Mouse (Mus musculus) liver, embryonic 11.5 days (tissue): ENCODE data around the gene Batf3. TPM values are rescaled to one million over a fixed set of nuclear protein-coding genes. Genes with fewer than 3 reads are reported as not detected.
A peak's percentile ranks its signal among the peaks of the same experiment; 100 is the strongest.

Experiments used
- ATAC-seq: fragments of 200-750 bp; cut with Nextera tagmentation; replicated peaks from 2 replicates; pipeline ENCODE4 v1.8.0; 2017; ENCODE audit warnings: moderate number of reproducible peaks, mild to moderate bottlenecking, moderate TSS enrichment, moderate library complexity; ENCODE audit not compliant: low FRiP score
- DNase-seq: peaks from one replicate; pipeline ENCODE4 v3.0.0-alpha.2; 2017; ENCODE audit warnings: low spot score
- H3K27ac ChIP-seq: fragments of 300-500 bp; sonication (generic); 2 replicates; pipeline ENCODE4 v1.5.1; 2014; ENCODE audit warnings: mild to moderate bottlenecking, low read depth, low read length, control low read depth
- H3K27me3 ChIP-seq: fragments of 300-500 bp; sonication (generic); replicated peaks from 2 replicates; pipeline ENCODE4 v1.6.1; 2014; ENCODE audit warnings: low read length, mixed read lengths; ENCODE audit not compliant: control insufficient read depth, insufficient read depth
- H3K36me3 ChIP-seq: fragments of 300-500 bp; sonication (generic); 2 replicates; pipeline ENCODE4 v1.6.1; 2014; ENCODE audit warnings: mild to moderate bottlenecking, low read length, moderate library complexity, mixed read lengths; ENCODE audit not compliant: control insufficient read depth, insufficient read depth
- H3K4me1 ChIP-seq: fragments of 300-500 bp; sonication (generic); replicated peaks from 2 replicates; pipeline ENCODE4 v1.6.1; 2014; ENCODE audit warnings: low read length, mixed read lengths; ENCODE audit not compliant: control insufficient read depth, insufficient read depth
- H3K4me2 ChIP-seq: fragments of 300-500 bp; sonication (generic); 2 replicates; pipeline ENCODE4 v1.6.1; 2014; ENCODE audit warnings: mild to moderate bottlenecking, control low read depth, moderate library complexity
- H3K4me3 ChIP-seq: fragments of 300-500 bp; sonication (generic); 2 replicates; pipeline ENCODE4 v1.5.1; 2014; ENCODE audit warnings: low read depth, low read length, control low read depth
- H3K9ac ChIP-seq: fragments of 300-500 bp; sonication (generic); 2 replicates; pipeline ENCODE4 v1.6.1; 2014; ENCODE audit warnings: low read depth, low read length, control low read depth
- H3K9me3 ChIP-seq: fragments of 300-500 bp; sonication (generic); 2 replicates; pipeline ENCODE4 v1.6.1; 2016; ENCODE audit warnings: low read length, inconsistent platforms, mixed read lengths; ENCODE audit not compliant: control insufficient read depth
- WGBS: fragments of 180-500 bp; shearing (Covaris S2); extraction: QIAGEN DNeasy Blood & Tissue Kit; methylation state at CpG from one replicate; pipeline ENCODE4 v1.1.7; 2014; 5-methylcytosine and 5-hydroxymethylcytosine counted together
- polyA plus RNA-seq: library from polyadenylated mRNA; unstranded; fragments of >200 nt; fragmentation: Nextera tagmentation; extraction: Ambion mirVana; gene quantifications from 2 replicates; pipeline ENCODE4 v1.2.1, GENCODE M21; 2014

The Batf3 gene
- polyA plus RNA-seq, 1 experiment from 2014 or later = 6.0 TPM

DNA sequence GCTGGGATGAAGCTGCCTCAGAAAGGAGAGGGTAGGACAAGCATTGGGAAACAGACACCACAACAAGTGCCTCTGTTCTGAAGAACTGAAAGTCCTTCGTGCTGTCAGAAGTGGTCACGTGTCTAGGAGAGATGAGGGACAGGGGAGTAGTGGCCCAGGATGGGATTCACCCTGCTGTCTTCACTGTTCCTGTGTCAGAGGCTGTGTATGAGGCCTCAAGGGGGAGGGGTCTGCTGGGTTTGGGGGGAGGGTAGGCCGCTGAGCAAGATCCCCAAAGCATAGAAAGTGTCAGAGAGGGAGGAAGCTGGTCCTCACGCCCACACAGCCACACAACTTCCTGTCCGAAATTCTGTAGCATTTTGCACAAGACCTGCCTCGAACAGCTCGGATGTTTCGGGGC, 13.5 kb downstream of the Batf3 start:
- no peaks in the 10 kb centered on the region for H3K9me3 ChIP-seq
- H3K4me3 ChIP-seq = no peak overlapping the region
- H3K27me3 ChIP-seq = peaks cover 3% of the 10 kb centered on the region
- peak overlapping the region; percentile 28; the same call in 1 of the 2 replicates for H3K27ac ChIP-seq
- no peak overlapping the region for H3K9ac ChIP-seq
- ATAC-seq = no peak
- no peak overlapping the region for H3K4me2 ChIP-seq
- H3K4me1 ChIP-seq = peaks cover 6% of the 10 kb centered on the region; the same call in 1 of the 2 replicates
- WGBS = 27% methylated on average over 8 of the region's 8 CpGs
- no peaks in the 10 kb centered on the region for H3K36me3 ChIP-seq
- no peak for DNase-seq

- Histone ChIP-seq H3K4me1 (peaks cover 14% of the 10 kb centered on the region; the same call in 1 of the 2 replicates), H3K4me3 (no peak overlapping the region), H3K27ac (no peak overlapping the region), H3K27me3 (no peaks in the 10 kb centered on the region), H3K9me3 (no peaks in the 10 kb centered on the region), H3K36me3 (no peaks in the 10 kb centered on the region), H3K4me2 (no peak overlapping the region), H3K9ac (no peak overlapping the region)
- DNase-seq = no peak
- no peak for ATAC-seq
- 48% methylated on average over 7 of the region's 7 CpGs for WGBS
Measured at GRCm38 (mm10) chr1:191114868-191115267, 17.2 kb downstream of the Batf3 start.

DNA sequence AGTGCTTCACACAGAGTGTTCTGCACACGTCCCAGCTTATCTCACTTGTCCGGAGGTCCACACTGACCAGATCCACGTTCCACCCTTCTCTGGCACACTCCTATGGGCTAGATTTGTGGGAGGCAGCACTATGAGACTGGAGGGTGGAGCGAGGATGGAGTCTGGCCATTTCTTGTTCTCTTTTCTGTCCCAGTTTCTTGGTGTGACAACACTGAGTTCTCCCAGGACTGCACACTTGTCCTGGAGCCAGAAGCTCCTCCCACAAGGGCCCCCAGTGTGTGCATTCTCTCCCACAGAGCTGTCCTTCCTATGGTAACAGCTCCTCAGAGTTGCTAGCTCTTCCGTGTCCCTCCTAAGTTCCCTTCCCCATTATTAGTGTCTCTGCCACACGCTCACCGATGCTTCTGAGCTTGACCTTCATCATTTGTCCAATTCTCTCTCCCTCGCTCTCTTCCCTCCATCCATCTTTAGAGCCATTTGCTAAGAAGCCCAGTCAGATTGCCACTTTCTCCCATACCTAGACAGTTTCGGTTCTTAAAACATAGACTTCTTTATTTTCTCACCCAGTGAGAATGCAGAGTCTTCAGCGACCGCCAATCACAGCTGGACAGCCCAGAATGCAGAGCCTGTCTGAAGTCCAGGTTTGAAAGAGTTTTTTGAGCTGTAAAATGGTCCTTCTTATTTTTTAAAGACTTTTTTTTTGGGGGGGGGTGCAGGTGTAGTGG, 18.0 kb downstream of the Batf3 start:
- no peak for ATAC-seq
- Histone ChIP-seq H3K9me3 (no peaks in the 10 kb centered on the region), H3K36me3 (no peaks in the 10 kb centered on the region), H3K9ac (no peak overlapping the region), H3K27ac (no peak overlapping the region), H3K27me3 (no peaks in the 10 kb centered on the region), H3K4me1 (peaks cover 11% of the 10 kb centered on the region; the same call in 1 of the 2 replicates), H3K4me3 (no peak overlapping the region), H3K4me2 (no peak overlapping the region)
- WGBS = 68% methylated on average over 11 of the region's 11 CpGs
- no peak for DNase-seq

- no peak overlapping the region for H3K9ac ChIP-seq
- H3K9me3 ChIP-seq = no peaks in the 10 kb centered on the region
- H3K27me3 ChIP-seq = peaks cover 15% of the 10 kb centered on the region
- no peak overlapping the region for H3K4me2 ChIP-seq
- ATAC-seq (no peak), DNase-seq (no peak)
- WGBS = 63% methylated on average over 3 of the region's 3 CpGs
- H3K27ac ChIP-seq = no peak overlapping the region
- H3K4me1 ChIP-seq = peaks cover 11% of the 10 kb centered on the region; the same call in 1 of the 2 replicates
- H3K36me3 ChIP-seq = no peaks in the 10 kb centered on the region
- no peak overlapping the region for H3K4me3 ChIP-seq
Measured at GRCm38 (mm10) chr1:191122744-191123143, 25.1 kb downstream of the Batf3 start.

GRCm38 (mm10) chr1:191123696-191124095, 26.0 kb downstream of the Batf3 start:
- Histone ChIP-seq H3K9me3 (no peaks in the 10 kb centered on the region), H3K4me1 (peaks cover 9% of the 10 kb centered on the region; the same call in 1 of the 2 replicates), H3K4me3 (no peak overlapping the region), H3K27ac (no peak overlapping the region), H3K27me3 (peaks cover 15% of the 10 kb centered on the region), H3K4me2 (no peak overlapping the region), H3K9ac (no peak overlapping the region), H3K36me3 (no peaks in the 10 kb centered on the region)
- DNase-seq (no peak), ATAC-seq (no peak)
- 85% methylated on average over 2 of the region's 2 CpGs for WGBS

- H3K4me3 ChIP-seq = no peak overlapping the region
- peaks cover 3% of the 10 kb centered on the region; the same call in 1 of the 2 replicates for H3K4me1 ChIP-seq
- H3K36me3 ChIP-seq = no peaks in the 10 kb centered on the region
- peaks cover 15% of the 10 kb centered on the region for H3K27me3 ChIP-seq
- DNase-seq = no peak
- no peak for ATAC-seq
- H3K9ac ChIP-seq = no peak overlapping the region
- no peak overlapping the region for H3K4me2 ChIP-seq
- 53% methylated on average over 4 of the region's 4 CpGs for WGBS
- H3K27ac ChIP-seq = no peak overlapping the region
- H3K9me3 ChIP-seq = peaks cover under 1% of the 10 kb centered on the region; the same call in 1 of the 2 replicates
Measured at GRCm38 (mm10) chr1:191124288-191124687, 26.6 kb downstream of the Batf3 start.

DNA sequence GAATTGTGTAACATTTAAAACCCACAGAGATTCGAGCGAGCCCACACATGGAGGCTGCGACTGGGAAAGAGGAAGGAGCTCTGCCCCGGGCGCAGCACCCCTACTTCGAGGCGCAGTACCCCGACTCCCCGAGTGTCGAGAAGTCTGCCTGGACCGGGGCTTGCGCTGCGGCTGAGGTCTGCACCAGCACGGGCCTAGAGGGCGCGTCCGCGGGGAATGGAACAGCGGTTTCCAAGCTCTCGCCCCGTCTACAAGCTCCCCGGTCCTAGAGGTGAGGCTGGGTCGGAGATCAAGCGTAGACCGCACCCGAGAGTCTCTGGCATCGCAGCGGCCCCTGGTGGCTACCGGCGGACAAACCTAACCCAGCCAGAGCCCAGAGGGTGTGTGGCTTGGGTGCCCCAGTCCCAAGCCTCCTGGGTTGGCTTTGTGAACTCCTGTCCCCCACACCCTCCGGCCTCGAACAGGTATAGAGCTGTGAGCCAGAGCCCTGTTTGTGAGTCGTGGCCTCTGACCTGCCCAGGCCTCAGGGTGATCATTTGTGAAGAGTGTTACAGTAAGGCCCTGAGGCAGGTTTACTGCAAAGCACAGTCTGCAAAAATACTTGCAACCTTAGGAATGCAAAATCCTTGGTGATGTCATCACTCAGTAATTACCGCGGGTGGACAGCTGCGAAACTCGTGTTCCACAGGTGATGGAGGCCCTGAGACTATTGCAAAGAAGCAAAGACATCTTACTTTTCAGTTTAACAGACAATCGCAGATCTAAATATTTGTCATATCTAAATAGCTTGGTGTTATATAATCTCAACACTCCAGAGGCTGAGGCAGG, 28.4 kb downstream of the Batf3 start:
- H3K27ac ChIP-seq = no peak overlapping the region
- H3K4me1 ChIP-seq = 0 out of 2 replicates have a peak, but pooled peaks cover 2% of the 10 kb centered on the region
- H3K36me3 ChIP-seq = no peaks in the 10 kb centered on the region
- WGBS = 12% methylated on average over 38 of the region's 38 CpGs
- H3K27me3 ChIP-seq = peaks cover 15% of the 10 kb centered on the region
- peak overlapping the region; percentile 21 for H3K4me3 ChIP-seq
- peak overlapping the region; percentile 55 for H3K4me2 ChIP-seq
- peak; percentile 74 for DNase-seq
- ATAC-seq = peak; percentile 88
- peaks cover 3% of the 10 kb centered on the region; the same call in 1 of the 2 replicates for H3K9me3 ChIP-seq
- no peak overlapping the region for H3K9ac ChIP-seq

- Histone ChIP-seq H3K4me3 (no peak overlapping the region), H3K9ac (no peak overlapping the region), H3K9me3 (peaks cover 3% of the 10 kb centered on the region; the same call in 1 of the 2 replicates), H3K4me2 (no peak overlapping the region), H3K27ac (no peak overlapping the region), H3K4me1 (peaks cover 15% of the 10 kb centered on the region), H3K36me3 (no peaks in the 10 kb centered on the region), H3K27me3 (no peaks in the 10 kb centered on the region)
- 80% methylated on average over 2 of the region's 2 CpGs for WGBS
- ATAC-seq = no peak
- DNase-seq = no peak
Measured at GRCm38 (mm10) chr1:191131692-191132091, 34.0 kb downstream of the Batf3 start.
